Mouse (Mus musculus) gastrocnemius, adult 18-20 months (tissue): Measurements from ENCODE around the gene Plac9a. TPM values are rescaled to one million over a fixed set of nuclear protein-coding genes. Genes with fewer than 3 reads are reported as not detected.

Experiments
- DNase-seq: peaks from one replicate; pipeline ENCODE4 v3.0.0; 2021; ENCODE audit warnings: low spot score
- total RNA-seq, 2 experiments: library from RNA; stranded (reverse); gene quantifications; 2 replicates each; pipeline ENCODE4 v1.2.3; 2021

Gene Plac9a
- total RNA-seq, 2 experiments from 2014 or later = 2.2 to 4.1 TPM

- no peak for DNase-seq
These were observed 63.1 kb downstream of the Plac9a start for GRCm38 (mm10) chr14:25839791-25840190.

- DNase-seq = no peak
These were observed 64.5 kb downstream of the Plac9a start for GRCm38 (mm10) chr14:25838411-25838810.

Other genes starting within 250 kb of the Plac9a start
- gene Ppif, start 208.9 kb downstream of the Plac9a start, total RNA-seq = 10 to 100 TPM; 27.3 to 33.8 TPM
- gene Zcchc24, start 134.1 kb downstream of the Plac9a start, total RNA-seq = 10 to 100 TPM; 53.7 to 60.4 TPM
- 100 to 1,000 TPM; 100 to 102 TPM for gene Anxa11, start 60.9 kb downstream of the Plac9a start, total RNA-seq
- under 1 TPM; 0.25 to 0.26 TPM for gene Tmem254a, start 24.6 kb upstream of the Plac9a start, total RNA-seq
- gene Cphx1, start 35.2 kb upstream of the Plac9a start, total RNA-seq = not detected
- gene Duxbl1, start 75.5 kb upstream of the Plac9a start, total RNA-seq = not detected
- 10 to 100 TPM in 1 of 2 experiments, 1 to 10 TPM in 1; 8.2 to 16.4 TPM for gene Gm9780, start 139.6 kb upstream of the Plac9a start, total RNA-seq
- gene Tmem254c, start 164.3 kb upstream of the Plac9a start, total RNA-seq = 1 to 10 TPM in 1 of 2 experiments, under 1 TPM in 1; 0.76 to 1.3 TPM
- gene Cphx2, start 178.4 kb upstream of the Plac9a start, total RNA-seq = not detected
- gene Cphx3, start 179.2 kb upstream of the Plac9a start, total RNA-seq = not detected
- not detected for gene Duxbl2, start 215.2 kb upstream of the Plac9a start, total RNA-seq